In the genomic region with DNA sequence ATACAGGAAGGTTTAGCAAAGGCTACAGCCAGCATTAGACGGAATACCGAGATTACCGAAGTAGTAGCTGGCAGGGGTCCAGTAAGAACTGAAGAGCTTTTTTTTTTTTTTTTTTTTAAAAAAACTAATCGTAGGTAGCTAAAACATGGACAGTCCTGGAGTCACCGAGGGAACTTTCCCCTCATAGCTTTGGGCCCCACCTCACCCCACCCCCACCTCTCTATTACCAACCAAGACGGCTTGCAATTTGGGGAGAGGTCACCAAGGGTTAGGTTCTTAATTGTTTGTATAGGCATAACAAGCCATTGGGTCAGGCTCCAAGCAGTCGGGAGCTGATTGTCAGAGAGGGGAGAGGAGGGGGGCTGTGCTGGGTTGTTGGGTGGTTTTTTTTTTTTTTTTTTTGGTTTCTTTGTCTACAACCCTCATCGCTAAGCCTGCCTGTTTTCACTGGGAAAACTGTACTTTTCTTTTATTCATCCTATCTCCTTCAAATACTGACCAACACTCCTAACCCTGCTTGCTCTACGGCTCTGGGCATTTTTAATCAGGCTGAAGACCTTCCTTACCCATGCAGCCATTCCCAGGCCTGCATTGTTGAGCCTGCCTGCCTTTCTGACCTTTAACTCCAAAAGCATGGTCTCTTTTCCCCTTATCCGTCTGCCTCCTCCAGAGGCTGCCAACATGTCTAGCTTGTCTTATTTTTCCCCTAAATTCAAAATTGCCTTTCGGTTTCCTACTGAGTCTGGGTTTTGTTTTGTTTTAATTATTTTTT, we compare ENCODE assay signal across 7 mouse cellular contexts. TPM values are rescaled to one million over a fixed set of nuclear protein-coding genes. Genes with fewer than 3 reads are reported as not detected.
A peak's percentile ranks its signal among the peaks of the same experiment; 100 is the strongest.
DNase-seq lines count a peak whose midpoint lies in the region; ATAC-seq and TF ChIP-seq lines count a peak whose summit lies in the region.

No protein-coding gene starts in this region.

- no peaks in the 10 kb centered on the region for H3K27me3 ChIP-seq in spleen, adult 2 months (ENCODE audit: control insufficient read depth, insufficient read depth, low read length)
- H3K27me3 ChIP-seq in liver, adult 2 months (ENCODE audit: control insufficient read depth, insufficient read depth, low read length), result no peaks in the 10 kb centered on the region
- H3K27me3 ChIP-seq in stomach, embryonic 16.5 days (ENCODE audit: control insufficient read depth, insufficient read depth, low read length), result no peaks in the 10 kb centered on the region

- TF ChIP-seq POLR2A in spleen, adult 2 months (IDR thresholded peaks at IDR 0.05; ENCODE audit: low read depth, low read length), result no peak
- no peak; the same call in 1 of the 2 replicates for TF ChIP-seq POLR2A in embryonic fibroblast, embryonic 13.5 days (IDR thresholded peaks at IDR 0.05; ENCODE audit: low read depth, low read length)
- TF ChIP-seq POLR2A in liver, adult 2 months (IDR thresholded peaks at IDR 0.05; ENCODE audit: extremely low read depth, insufficient read depth, low read length), result no peak

- TF ChIP-seq CTCF in spleen, adult 2 months (IDR thresholded peaks at IDR 0.05; ENCODE audit: extremely low read depth, insufficient read depth, insufficient read length, insufficient replicate concordance), result no peak
- no peak for TF ChIP-seq CTCF in embryonic fibroblast, embryonic 13.5 days (IDR thresholded peaks at IDR 0.05; ENCODE audit: borderline replicate concordance, insufficient read depth, low read length)
- no peak for TF ChIP-seq CTCF in liver, adult 2 months (IDR thresholded peaks at IDR 0.05; ENCODE audit: low read depth, low read length)

- H3K9me3 ChIP-seq in stomach, embryonic 16.5 days (replicated peaks; ENCODE audit: control insufficient read depth, low read length), result no peaks in the 10 kb centered on the region

- 0 out of 2 replicates have a peak, but pooled peaks have one; percentile 0 for ATAC-seq in stomach, embryonic 16.5 days (ENCODE audit: insufficient read depth, low FRiP score)

- peak overlapping the region; percentile 90 for H3K4me3 ChIP-seq in spleen, adult 2 months (ENCODE audit: extremely low read depth, insufficient read depth, insufficient read length)
- H3K4me3 ChIP-seq in embryonic fibroblast, embryonic 13.5 days (ENCODE audit: insufficient read depth, low read length), result peak overlapping the region; percentile 46
- H3K4me3 ChIP-seq in liver, adult 2 months (ENCODE audit: insufficient read depth, low read depth, low read length), result peak overlapping the region; percentile 63
- H3K4me3 ChIP-seq in stomach, embryonic 16.5 days (replicated peaks; ENCODE audit: low read length), result peak overlapping the region; percentile 80

- H3K4me2 ChIP-seq in stomach, embryonic 16.5 days (ENCODE audit: low read depth, low read length), result peak overlapping the region; percentile 87

- H3K9ac ChIP-seq in liver, adult 2 months (ENCODE audit: low read depth, low read length), result peak overlapping the region; percentile 70
- peak overlapping the region; percentile 93 for H3K9ac ChIP-seq in stomach, embryonic 16.5 days (ENCODE audit: low read length)

- peak overlapping the region; percentile 90 for H3K27ac ChIP-seq in spleen, adult 2 months (ENCODE audit: insufficient read depth, low read length)
- peak overlapping the region; percentile 65 for H3K27ac ChIP-seq in embryonic fibroblast, embryonic 13.5 days (ENCODE audit: insufficient read depth, low read length)
- peak overlapping the region; percentile 56 for H3K27ac ChIP-seq in liver, adult 2 months (replicated peaks; ENCODE audit: insufficient read depth, low read depth, low read length)
- peak overlapping the region; percentile 99 for H3K27ac ChIP-seq in stomach, embryonic 16.5 days (ENCODE audit: low read length)

- H3K36me3 ChIP-seq in spleen, adult 2 months (ENCODE audit: control insufficient read depth, insufficient read depth, low read length), result peaks cover 1% of the 10 kb centered on the region; the same call in 1 of the 2 replicates
- peaks cover 11% of the 10 kb centered on the region for H3K36me3 ChIP-seq in liver, adult 2 months (ENCODE audit: control insufficient read depth, insufficient read depth, low read length)
- H3K36me3 ChIP-seq in stomach, embryonic 16.5 days (ENCODE audit: control insufficient read depth, insufficient read depth, low read length), result no peaks in the 10 kb centered on the region

- peaks cover 4% of the 10 kb centered on the region; the same call in 1 of the 2 replicates for H3K4me1 ChIP-seq in spleen, adult 2 months (ENCODE audit: control insufficient read depth, insufficient read depth, insufficient read length)
- peaks cover 1% of the 10 kb centered on the region; the same call in 1 of the 2 replicates for H3K4me1 ChIP-seq in embryonic fibroblast, embryonic 13.5 days (ENCODE audit: control insufficient read depth, insufficient read depth, low read length)
- peaks cover 2% of the 10 kb centered on the region; the same call in 1 of the 2 replicates for H3K4me1 ChIP-seq in liver, adult 2 months (ENCODE audit: control insufficient read depth, insufficient read depth, low read length)
- 0 out of 2 replicates have a peak, but pooled peaks cover 5% of the 10 kb centered on the region for H3K4me1 ChIP-seq in stomach, embryonic 16.5 days (ENCODE audit: control insufficient read depth, insufficient read depth, low read length)

- H3K79me2 ChIP-seq in liver, adult 2 months (ENCODE audit: control insufficient read depth, insufficient read depth, low read length), result no peaks in the 10 kb centered on the region

- 24% methylated on average over 11 of the region's 11 CpGs for WGBS in spleen, adult 2 months
- 13% methylated on average over 11 of the region's 11 CpGs for WGBS in liver, adult 2 months
- WGBS in stomach, embryonic 16.5 days, result 6% methylated on average over 11 of the region's 11 CpGs

- DNase-seq in spleen, adult 2 months (ENCODE audit: low read depth in 1 of 2, low spot score in 2 of 2), result no peak
- no peak for DNase-seq in spleen, postnatal 4 days (ENCODE audit: low spot score in 2 of 2)
- DNase-seq in liver, adult 2 months (ENCODE audit: extremely low read depth, low read depth, low spot score), result no peak
- no peak for DNase-seq in gastrocnemius, postnatal 25 days
- DNase-seq in kidney, adult 9 months, result no peak

RNA-seq across cellular contexts. Expression of a gene that starts 0.8 kb away (rescaled TPM):
- polyA plus RNA-seq in spleen, adult 2 months (2012; rRNA removed), result 4.0 and 6.3 TPM in 2 replicates
- polyA plus RNA-seq in embryonic fibroblast, embryonic 13.5 days (2011; ENCODE audit: insufficient read length, low read depth, missing spikeins), result 17.5 and 24.4 TPM in 2 replicates
- total RNA-seq in liver, adult 2 months (2014; rRNA removed), result 0.46 and 1.3 TPM in 2 replicates
- 0.09 and 0.10 TPM in 2 replicates for polyA plus RNA-seq in liver, adult 2 months (2012; rRNA removed)
- polyA plus RNA-seq in stomach, embryonic 16.5 days (2015; fragmentation: Nextera tagmentation; extraction: Ambion mirVana), result 47.3 and 50.1 TPM in 2 replicates
- total RNA-seq in gastrocnemius, postnatal 25 days (2021), result under 1 TPM; 0.51 to 0.54 TPM
